Mouse (Mus musculus) limb, embryonic 12.5 days (tissue): ENCODE results near the gene Obsl1. TPM values are rescaled to one million over a fixed set of nuclear protein-coding genes. Genes with fewer than 3 reads are reported as not detected.

ENCODE experiments used
- ATAC-seq: fragments of 200-750 bp; cut with Nextera tagmentation; 2 replicates; pipeline ENCODE4 v1.8.0; 2017; ENCODE audit warnings: low read depth, moderate TSS enrichment; ENCODE audit not compliant: insufficient number of reproducible peaks, insufficient read depth, low FRiP score, low TSS enrichment
- H3K27ac ChIP-seq: fragments of 300-500 bp; sonication (generic); 2 replicates; pipeline ENCODE4 v1.5.1; 2016; ENCODE audit warnings: mild to moderate bottlenecking, moderate library complexity
- H3K27me3 ChIP-seq: fragments of 300-500 bp; sonication (generic); 2 replicates; pipeline ENCODE4 v1.6.1; 2016; ENCODE audit warnings: mild to moderate bottlenecking, moderate library complexity
- H3K36me3 ChIP-seq: fragments of 300-500 bp; sonication (generic); 2 replicates; pipeline ENCODE4 v1.6.1; 2016; ENCODE audit warnings: mild to moderate bottlenecking, moderate library complexity
- H3K4me1 ChIP-seq: fragments of 300-500 bp; sonication (generic); replicated peaks from 2 replicates; pipeline ENCODE4 v1.6.1; 2016
- H3K4me2 ChIP-seq: fragments of 300-500 bp; sonication (generic); 2 replicates; pipeline ENCODE4 v1.6.1; 2016; ENCODE audit warnings: mild to moderate bottlenecking, moderate library complexity
- H3K4me3 ChIP-seq: fragments of 300-500 bp; sonication (generic); replicated peaks from 2 replicates; pipeline ENCODE4 v1.5.1; 2016; ENCODE audit warnings: mild to moderate bottlenecking
- H3K9ac ChIP-seq: fragments of 300-500 bp; sonication (generic); replicated peaks from 2 replicates; pipeline ENCODE4 v1.6.1; 2016; ENCODE audit warnings: mild to moderate bottlenecking, moderate library complexity
- H3K9me3 ChIP-seq: fragments of 300-500 bp; sonication (generic); 2 replicates; pipeline ENCODE4 v1.6.1; 2016; ENCODE audit warnings: mild to moderate bottlenecking, moderate library complexity
- WGBS: fragments of 180-500 bp; shearing (Covaris S2); methylation state at CpG from one replicate; pipeline ENCODE4 v1.1.7; 2016; 5-methylcytosine and 5-hydroxymethylcytosine counted together
- polyA plus RNA-seq: library from polyadenylated mRNA; unstranded; fragments of >200 nt; fragmentation: Nextera tagmentation; extraction: Ambion mirVana; gene quantifications from 2 replicates; pipeline ENCODE4 v1.2.1, GENCODE M21; 2016

The Obsl1 gene
- polyA plus RNA-seq, 1 experiment from 2014 or later = 98.3 TPM

DNA sequence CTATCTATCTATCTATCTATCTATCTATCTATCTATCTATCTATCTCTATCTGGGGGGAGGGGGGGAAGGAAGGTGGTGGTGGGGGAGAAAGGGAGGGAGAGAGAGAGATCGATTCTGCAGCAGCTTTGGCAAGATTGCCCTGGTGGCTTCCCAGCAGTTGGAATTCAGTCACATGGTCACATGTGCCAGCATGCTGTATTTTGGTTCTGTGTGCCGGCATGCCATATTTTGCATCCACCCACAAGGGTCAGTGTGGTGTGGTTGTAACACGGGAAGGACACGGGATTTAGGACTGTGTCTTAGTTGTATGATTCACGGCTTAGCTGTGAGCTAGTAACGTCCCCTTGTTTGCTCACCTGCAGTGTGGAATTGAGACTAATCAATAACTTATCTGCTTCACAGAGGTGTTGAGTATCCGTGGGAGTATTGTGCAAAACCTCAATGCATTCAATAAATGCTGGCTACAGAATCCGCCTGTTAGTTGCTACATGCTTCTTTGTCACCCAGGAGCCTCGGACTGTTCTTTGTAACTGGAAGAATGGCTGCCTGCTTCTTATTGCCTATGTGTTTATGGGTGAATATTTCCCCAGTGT lies 32.4 kb upstream of the Obsl1 start:
- no peak overlapping the region for H3K4me3 ChIP-seq
- no peaks in the 10 kb centered on the region for H3K4me1 ChIP-seq
- WGBS = 85% methylated on average over 9 of the region's 9 CpGs
- H3K4me2 ChIP-seq = no peak overlapping the region
- no peaks in the 10 kb centered on the region for H3K9me3 ChIP-seq
- peaks cover 36% of the 10 kb centered on the region for H3K36me3 ChIP-seq
- no peaks in the 10 kb centered on the region for H3K27me3 ChIP-seq
- no peak for ATAC-seq
- no peak overlapping the region for H3K27ac ChIP-seq
- H3K9ac ChIP-seq = no peak overlapping the region

DNA sequence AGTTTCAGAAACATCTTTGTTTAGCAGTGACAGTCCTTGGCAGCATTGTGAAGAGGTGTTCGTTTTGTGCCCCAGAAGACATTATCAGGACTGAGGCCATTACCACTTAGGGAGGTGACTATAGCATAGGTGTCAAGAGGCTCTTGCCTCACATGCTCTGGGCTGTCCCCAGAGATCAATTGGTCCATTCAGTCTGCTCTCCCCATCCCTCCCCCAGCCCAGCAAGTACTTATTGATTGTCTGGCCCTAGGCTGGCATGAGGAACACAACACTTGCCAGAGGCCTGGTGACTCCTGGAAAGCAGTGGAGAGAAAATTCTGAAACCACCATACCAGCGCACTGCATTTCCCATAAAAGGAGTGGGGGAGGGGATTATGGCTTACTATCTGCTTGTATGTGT lies 31.3 kb upstream of the Obsl1 start:
- no peak for ATAC-seq
- no peak overlapping the region for H3K4me3 ChIP-seq
- H3K4me2 ChIP-seq = no peak overlapping the region
- peaks cover 46% of the 10 kb centered on the region for H3K36me3 ChIP-seq
- H3K27ac ChIP-seq = no peak overlapping the region
- H3K9ac ChIP-seq = no peak overlapping the region
- no peaks in the 10 kb centered on the region for H3K9me3 ChIP-seq
- H3K27me3 ChIP-seq = no peaks in the 10 kb centered on the region
- WGBS = 70% methylated on average over 2 of the region's 2 CpGs
- H3K4me1 ChIP-seq = no peaks in the 10 kb centered on the region

- Histone ChIP-seq H3K27me3 (no peaks in the 10 kb centered on the region), H3K4me3 (no peak overlapping the region), H3K9me3 (no peaks in the 10 kb centered on the region), H3K36me3 (peaks cover 86% of the 10 kb centered on the region), H3K4me2 (no peak overlapping the region), H3K4me1 (no peaks in the 10 kb centered on the region), H3K27ac (no peak overlapping the region), H3K9ac (no peak overlapping the region)
- 87% methylated on average over 19 of the region's 19 CpGs for WGBS
- ATAC-seq = no peak
These were observed 27.3 kb upstream of the Obsl1 start for GRCm38 (mm10) chr1:75533325-75534252.

DNA sequence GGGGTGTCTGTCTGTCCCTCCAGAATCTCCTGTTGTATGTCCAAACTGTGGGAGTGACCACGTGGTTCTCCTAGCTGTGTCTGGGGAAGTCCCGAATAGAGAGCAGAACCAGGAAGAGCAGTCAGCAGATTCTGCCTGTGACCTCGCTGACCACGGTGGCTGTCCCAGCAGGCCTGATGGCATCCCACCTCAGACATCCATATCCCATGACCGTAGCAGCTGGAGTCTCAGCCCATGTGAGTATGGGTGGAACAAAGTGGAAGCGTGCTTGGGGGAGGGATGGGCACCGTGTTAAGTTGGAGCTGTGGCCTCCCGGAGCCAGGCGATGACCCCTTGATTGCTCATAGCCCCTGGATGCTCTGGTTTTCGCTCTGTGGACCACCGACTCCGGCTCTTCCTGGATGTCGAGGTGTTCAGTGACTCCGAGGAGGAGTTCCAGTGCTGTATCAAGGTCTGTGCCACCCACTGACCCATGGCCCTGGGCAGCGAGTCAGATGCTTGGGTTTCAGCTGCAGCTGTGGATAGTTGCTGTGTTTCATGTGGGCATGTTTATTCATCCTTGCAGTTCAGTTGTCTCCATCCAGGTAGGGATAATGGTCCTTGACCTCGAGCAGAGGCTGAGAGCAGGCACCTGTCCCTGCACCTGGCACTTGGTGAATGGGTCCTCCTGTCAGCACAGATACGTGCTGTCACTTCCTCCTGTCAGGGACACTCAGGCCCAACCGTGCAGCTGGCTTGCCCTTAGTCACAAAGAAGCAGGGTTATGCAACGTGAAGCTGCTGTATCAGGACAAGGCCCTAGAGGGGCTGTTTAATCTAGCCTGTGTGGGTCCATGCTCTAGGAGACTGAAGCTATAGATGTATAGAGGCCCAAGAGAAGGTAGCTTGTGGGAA lies 26.3 kb upstream of the Obsl1 start:
- no peak overlapping the region for H3K27ac ChIP-seq
- ATAC-seq = no peak

DNA sequence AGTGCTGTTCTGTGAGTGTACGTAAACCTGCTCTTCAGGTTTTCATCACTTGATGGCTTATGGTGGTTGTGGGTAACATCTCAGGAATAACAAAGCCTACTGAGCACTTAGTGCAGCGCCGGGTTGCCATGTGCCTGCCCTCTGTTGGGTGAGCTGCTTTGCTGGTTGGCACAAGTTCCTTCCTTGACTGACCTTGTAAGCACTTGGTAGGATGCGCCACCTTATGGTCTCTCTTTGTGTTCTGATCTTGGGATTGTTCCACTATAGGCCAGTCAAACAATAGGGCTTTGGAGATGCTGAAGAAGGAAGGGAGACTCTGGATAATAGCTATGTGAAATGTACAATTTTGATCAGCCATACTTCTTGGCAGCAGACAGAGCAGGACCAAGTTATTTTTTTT lies 24.3 kb upstream of the Obsl1 start:
- ATAC-seq = no peak
- H3K9ac ChIP-seq = no peak overlapping the region
- H3K36me3 ChIP-seq = peaks cover 97% of the 10 kb centered on the region
- no peak overlapping the region for H3K4me3 ChIP-seq
- H3K27ac ChIP-seq = no peak overlapping the region
- H3K27me3 ChIP-seq = no peaks in the 10 kb centered on the region
- 89% methylated on average over 4 of the region's 4 CpGs for WGBS
- H3K4me2 ChIP-seq = no peak overlapping the region
- H3K9me3 ChIP-seq = no peaks in the 10 kb centered on the region
- no peaks in the 10 kb centered on the region for H3K4me1 ChIP-seq

More for the DNA sequence above, 26.3 kb upstream of the Obsl1 start:
- Histone ChIP-seq H3K9ac (no peak overlapping the region), H3K36me3 (peaks cover 94% of the 10 kb centered on the region), H3K9me3 (no peaks in the 10 kb centered on the region), H3K4me3 (no peak overlapping the region), H3K4me1 (no peaks in the 10 kb centered on the region), H3K27me3 (no peaks in the 10 kb centered on the region), H3K4me2 (no peak overlapping the region)
- 90% methylated on average over 19 of the region's 19 CpGs for WGBS

DNA sequence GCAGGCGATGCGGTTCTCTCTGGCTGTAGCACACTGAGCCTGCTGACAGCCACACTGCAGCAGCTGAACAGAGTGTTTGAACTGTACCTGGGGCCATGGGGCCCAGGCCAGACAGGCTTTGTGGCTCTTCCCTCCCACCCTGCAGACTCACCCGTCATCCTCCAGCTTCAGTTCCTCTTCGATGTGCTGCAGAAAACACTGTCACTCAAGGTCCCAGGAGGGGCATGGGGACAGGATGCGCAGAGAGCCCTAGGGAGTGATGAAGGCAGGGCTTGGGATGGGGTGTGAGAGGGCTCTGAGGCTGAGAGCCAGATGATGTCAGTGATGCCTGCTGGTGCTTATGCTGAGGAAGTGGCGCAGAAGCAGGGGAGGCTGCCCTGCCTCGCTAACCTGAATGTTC lies 18.4 kb upstream of the Obsl1 start:
- H3K9me3 ChIP-seq = no peaks in the 10 kb centered on the region
- peaks cover 11% of the 10 kb centered on the region; the same call in 1 of the 2 replicates for H3K4me1 ChIP-seq
- no peak overlapping the region for H3K4me3 ChIP-seq
- no peak overlapping the region for H3K9ac ChIP-seq
- peaks cover 48% of the 10 kb centered on the region for H3K36me3 ChIP-seq
- WGBS = 92% methylated on average over 7 of the region's 7 CpGs
- no peak for ATAC-seq
- H3K27me3 ChIP-seq = no peaks in the 10 kb centered on the region
- no peak overlapping the region for H3K4me2 ChIP-seq
- H3K27ac ChIP-seq = no peak overlapping the region

DNA sequence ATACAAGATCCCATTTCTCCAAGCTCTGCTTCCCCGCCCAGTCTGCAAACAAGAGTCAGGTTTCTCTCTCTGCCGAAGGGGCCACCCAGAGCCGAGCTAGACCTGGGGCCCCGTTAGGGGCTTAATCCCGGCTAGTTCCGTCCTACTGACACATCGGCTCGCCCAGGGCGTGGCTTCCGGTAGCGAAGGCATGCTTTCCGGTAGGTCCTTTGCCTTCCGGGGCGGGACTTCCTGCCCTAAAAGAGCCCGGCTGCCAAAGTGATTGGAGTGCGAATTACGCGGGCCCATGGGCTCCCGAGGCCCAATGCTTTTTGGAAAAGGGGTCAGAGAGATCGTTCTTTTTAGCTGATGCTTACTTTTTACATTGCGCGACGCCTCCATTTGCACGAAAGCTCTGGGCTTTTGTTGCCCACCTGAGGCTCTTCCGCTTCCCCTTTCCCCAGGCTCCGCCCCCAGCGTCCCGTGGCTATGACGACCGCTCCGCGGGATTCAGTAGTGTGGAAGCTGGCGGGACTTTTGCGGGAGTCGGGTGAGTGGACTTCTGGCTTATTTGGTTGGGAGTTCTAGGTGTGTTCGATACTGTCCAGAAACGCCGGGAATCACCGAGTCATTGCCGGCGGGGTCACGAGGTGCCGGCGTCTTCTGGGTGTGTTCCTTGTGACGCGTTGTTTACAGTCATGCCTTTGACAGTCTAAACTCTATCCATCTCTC lies 15.2 kb upstream of the Obsl1 start, which contains the start of gene Stk11ip:
Gene Stk11ip (plus strand): TSS at position 209 of the 711 bp plus-strand sequence.
- Histone ChIP-seq H3K4me2 (peak within 1 kb of the TSS; percentile 72), H3K4me1 (peaks cover 15% of the 10 kb centered on the region; the same call in 1 of the 2 replicates), H3K27ac (peak within 1 kb of the TSS; percentile 96), H3K9ac (peak within 1 kb of the TSS; percentile 52), H3K4me3 (peak within 1 kb of the TSS; percentile 62), H3K27me3 (no peaks in the 10 kb centered on the region), H3K36me3 (peaks cover 16% of the 10 kb centered on the region), H3K9me3 (no peaks in the 10 kb centered on the region)
- WGBS = under 1% methylated on average over 46 of the region's 46 CpGs
- peak; percentile 96 for ATAC-seq

GRCm38 (mm10) chr1:75519576-75519975 lies 13.3 kb upstream of the Obsl1 start:
- Histone ChIP-seq H3K9ac (no peak overlapping the region), H3K27ac (no peak overlapping the region; the same call in 1 of the 2 replicates), H3K9me3 (no peaks in the 10 kb centered on the region), H3K36me3 (no peaks in the 10 kb centered on the region), H3K27me3 (no peaks in the 10 kb centered on the region), H3K4me2 (no peak overlapping the region), H3K4me1 (peaks cover 15% of the 10 kb centered on the region; the same call in 1 of the 2 replicates), H3K4me3 (no peak overlapping the region)
- ATAC-seq = no peak
- 83% methylated on average over 5 of the region's 5 CpGs for WGBS

- H3K27ac ChIP-seq = peak overlapping the region; percentile 59; the same call in 1 of the 2 replicates
- ATAC-seq = no peak
These were observed 12.2 kb upstream of the Obsl1 start for GRCm38 (mm10) chr1:75518427-75518826.

GRCm38 (mm10) chr1:75517984-75518383 lies 11.7 kb upstream of the Obsl1 start:
- no peak overlapping the region for H3K4me2 ChIP-seq
- 61% methylated on average over 4 of the region's 4 CpGs for WGBS
- H3K27ac ChIP-seq = peak overlapping the region; percentile 59; the same call in 1 of the 2 replicates

More at GRCm38 (mm10) chr1:75518427-75518826, 12.2 kb upstream of the Obsl1 start:
- Histone ChIP-seq H3K4me1 (peaks cover 15% of the 10 kb centered on the region; the same call in 1 of the 2 replicates), H3K4me3 (no peak overlapping the region), H3K4me2 (no peak overlapping the region), H3K27me3 (no peaks in the 10 kb centered on the region), H3K9ac (no peak overlapping the region), H3K9me3 (no peaks in the 10 kb centered on the region), H3K36me3 (no peaks in the 10 kb centered on the region)
- WGBS = 95% methylated on average over 4 of the region's 4 CpGs

More at GRCm38 (mm10) chr1:75517984-75518383, 11.7 kb upstream of the Obsl1 start:
- no peak for ATAC-seq
- no peak overlapping the region for H3K4me3 ChIP-seq
- no peaks in the 10 kb centered on the region for H3K9me3 ChIP-seq
- H3K9ac ChIP-seq = no peak overlapping the region
- no peaks in the 10 kb centered on the region for H3K27me3 ChIP-seq
- peaks cover 15% of the 10 kb centered on the region; the same call in 1 of the 2 replicates for H3K4me1 ChIP-seq
- H3K36me3 ChIP-seq = no peaks in the 10 kb centered on the region
